ENCODE assay signal across 7 mouse cellular contexts in genomic region chr19:10869886-10870527, GRCm38 (mm10). TPM values are rescaled to one million over a fixed set of nuclear protein-coding genes. Genes with fewer than 3 reads are reported as not detected.
DNase-seq lines count a peak whose midpoint lies in the region; ATAC-seq and TF ChIP-seq lines count a peak whose summit lies in the region.

TSS of gene Tmem132a (minus strand) at chr19:10869940.

- no peaks in the 10 kb centered on the region for H3K27me3 ChIP-seq in hindbrain, embryonic 14.5 days (ENCODE audit: control insufficient read depth, insufficient read depth, low read length)
- no peaks in the 10 kb centered on the region for H3K27me3 ChIP-seq in limb, embryonic 11.5 days (ENCODE audit: control insufficient read depth, insufficient read depth, low read length)
- H3K27me3 ChIP-seq in midbrain, postnatal 0 days (ENCODE audit: insufficient read depth, low read length), result no peaks in the 10 kb centered on the region

- no peak for TF ChIP-seq CTCF in embryonic fibroblast, embryonic 13.5 days (IDR thresholded peaks at IDR 0.05; ENCODE audit: borderline replicate concordance, insufficient read depth, low read length)
- TF ChIP-seq CTCF in midbrain, postnatal 0 days (IDR thresholded peaks at IDR 0.05), result peak; percentile 19; the same call in 1 of the 2 replicates

- H3K4me3 ChIP-seq in ES-E14 (ENCODE audit: insufficient read depth in 1 of 2, low read depth in 1 of 2, low read length in 2 of 2, poor library complexity in 1 of 2, severe bottlenecking in 1 of 2), result peak within 1 kb of the TSS; percentile 82 to 84
- H3K4me3 ChIP-seq in embryonic fibroblast, embryonic 13.5 days (ENCODE audit: insufficient read depth, low read length), result peak within 1 kb of the TSS; percentile 82
- H3K4me3 ChIP-seq in hindbrain, embryonic 14.5 days (replicated peaks; ENCODE audit: low read length), result peak within 1 kb of the TSS; percentile 94
- H3K4me3 ChIP-seq in limb, embryonic 11.5 days (ENCODE audit: low read depth, low read length), result peak within 1 kb of the TSS; percentile 67
- H3K4me3 ChIP-seq in midbrain, postnatal 0 days (ENCODE audit: low read depth, low read length), result peak within 1 kb of the TSS; percentile 58

- peaks cover 22% of the 10 kb centered on the region; the same call in 1 of the 2 replicates for H3K36me3 ChIP-seq in ES-E14 (ENCODE audit: control insufficient read depth, insufficient read depth, low read length, poor library complexity, severe bottlenecking)
- peaks cover 56% of the 10 kb centered on the region for H3K36me3 ChIP-seq in hindbrain, embryonic 14.5 days (replicated peaks; ENCODE audit: control insufficient read depth, insufficient read depth)
- H3K36me3 ChIP-seq in limb, embryonic 11.5 days (ENCODE audit: control insufficient read depth, insufficient read depth, low read length), result peaks cover 24% of the 10 kb centered on the region
- peaks cover 41% of the 10 kb centered on the region for H3K36me3 ChIP-seq in midbrain, postnatal 0 days (ENCODE audit: insufficient read depth, low read length)

- peak; percentile 23 for DNase-seq in 3T3-L1 (ENCODE audit: low read depth, low spot score)
- no peak for DNase-seq in ES-E14 (ENCODE audit: low read depth, low spot score)
- no peak for DNase-seq in hindbrain, embryonic 14.5 days (ENCODE audit: low spot score)
- DNase-seq in limb, embryonic 11.5 days (ENCODE audit: low spot score), result no peak
- peak; percentile 30 for DNase-seq in midbrain, postnatal 0 days (ENCODE audit: low spot score)
- no peak for DNase-seq in spleen, postnatal 14 days (ENCODE audit: low spot score in 2 of 2)

- 1% methylated on average over 8 of the region's 8 CpGs for WGBS in hindbrain, embryonic 14.5 days
- WGBS in limb, embryonic 11.5 days, result 3% methylated on average over 8 of the region's 8 CpGs
- WGBS in midbrain, postnatal 0 days, result 3% methylated on average over 8 of the region's 8 CpGs

- H3K9ac ChIP-seq in ES-E14 (ENCODE audit: insufficient read depth, low read depth, low read length, poor library complexity, severe bottlenecking), result peak within 1 kb of the TSS; percentile 85
- peak within 1 kb of the TSS; percentile 99 for H3K9ac ChIP-seq in hindbrain, embryonic 14.5 days
- H3K9ac ChIP-seq in limb, embryonic 11.5 days (ENCODE audit: low read length), result peak within 1 kb of the TSS; percentile 96
- peak within 1 kb of the TSS; percentile 76 for H3K9ac ChIP-seq in midbrain, postnatal 0 days (replicated peaks; ENCODE audit: low read length, poor library complexity, severe bottlenecking)

- peak within 1 kb of the TSS; percentile 94 for H3K4me2 ChIP-seq in hindbrain, embryonic 14.5 days (replicated peaks)
- peak within 1 kb of the TSS; percentile 85 for H3K4me2 ChIP-seq in limb, embryonic 11.5 days (ENCODE audit: low read depth, severe bottlenecking)
- H3K4me2 ChIP-seq in midbrain, postnatal 0 days (ENCODE audit: low read depth, low read length, poor library complexity, severe bottlenecking), result peak within 1 kb of the TSS; percentile 88

- no peaks in the 10 kb centered on the region for H3K9me3 ChIP-seq in ES-E14 (ENCODE audit: control insufficient read depth, insufficient read depth, low read depth, low read length)
- no peaks in the 10 kb centered on the region for H3K9me3 ChIP-seq in hindbrain, embryonic 14.5 days (ENCODE audit: control insufficient read depth, low read length)
- H3K9me3 ChIP-seq in limb, embryonic 11.5 days (ENCODE audit: control insufficient read depth, low read length), result no peaks in the 10 kb centered on the region
- H3K9me3 ChIP-seq in midbrain, postnatal 0 days (ENCODE audit: low read length), result no peaks in the 10 kb centered on the region

- peak; percentile 32 for ATAC-seq in hindbrain, embryonic 14.5 days (ENCODE audit: low FRiP score)
- ATAC-seq in limb, embryonic 11.5 days (ENCODE audit: insufficient number of reproducible peaks, low FRiP score, low TSS enrichment, low read depth), result peak; percentile 22
- ATAC-seq in midbrain, postnatal 0 days (ENCODE audit: low FRiP score), result peak; percentile 21; the same call in 1 of the 2 replicates

- H3K4me1 ChIP-seq in ES-E14 (ENCODE audit: control insufficient read depth in 2 of 2, insufficient read depth in 2 of 2, low read length in 2 of 2, poor library complexity in 1 of 2), result peaks cover 4 to 9% of the 10 kb centered on the region in 2 experiments; a peak in 2 of 4 replicates
- peaks cover 5% of the 10 kb centered on the region; the same call in 1 of the 2 replicates for H3K4me1 ChIP-seq in embryonic fibroblast, embryonic 13.5 days (ENCODE audit: control insufficient read depth, insufficient read depth, low read length)
- peaks cover 25% of the 10 kb centered on the region for H3K4me1 ChIP-seq in hindbrain, embryonic 14.5 days (replicated peaks; ENCODE audit: control insufficient read depth, insufficient read depth, low read length)
- peaks cover 10% of the 10 kb centered on the region for H3K4me1 ChIP-seq in limb, embryonic 11.5 days (ENCODE audit: control insufficient read depth, insufficient read depth, low read length)
- H3K4me1 ChIP-seq in midbrain, postnatal 0 days (ENCODE audit: insufficient read depth, low read length), result peaks cover 9% of the 10 kb centered on the region; the same call in 1 of the 2 replicates

- in situ Hi-C loops in ES-E14 (cut with MboI; ENCODE audit: low sequenced_read_pairs in 2 of 2, unreplicated experiment in 2 of 2), result no loop called here

- no peak for TF ChIP-seq POLR2A in embryonic fibroblast, embryonic 13.5 days (IDR thresholded peaks at IDR 0.05; ENCODE audit: low read depth, low read length)

- H3K27ac ChIP-seq in ES-E14 (ENCODE audit: insufficient read depth, low read depth, low read length, poor library complexity, severe bottlenecking), result no peak within 1 kb of the TSS
- no peak within 1 kb of the TSS for H3K27ac ChIP-seq in embryonic fibroblast, embryonic 13.5 days (ENCODE audit: insufficient read depth, low read length)
- H3K27ac ChIP-seq in hindbrain, embryonic 14.5 days, result peak within 1 kb of the TSS; percentile 95
- H3K27ac ChIP-seq in limb, embryonic 11.5 days (replicated peaks; ENCODE audit: low read depth, low read length), result peak within 1 kb of the TSS; percentile 88
- H3K27ac ChIP-seq in midbrain, postnatal 0 days (ENCODE audit: low read depth, low read length), result peak within 1 kb of the TSS; percentile 88

TF ChIP-seq in ES-E14, 5 proteins besides CTCF, POLR2A, EP300 and RAD21:
- TF ChIP-seq MAFK (IDR thresholded peaks at IDR 0.05; ENCODE audit: insufficient read depth, low read depth, low read length) (no peak), HCFC1 (IDR thresholded peaks at IDR 0.05; ENCODE audit: borderline replicate concordance, insufficient read depth, low read length) (no peak), ZNF384 (IDR thresholded peaks at IDR 0.05; ENCODE audit: low read depth, low read length) (no peak), CHD2 (IDR thresholded peaks at IDR 0.05; ENCODE audit: low read depth, low read length) (no peak), ZC3H11A (IDR thresholded peaks at IDR 0.05; ENCODE audit: borderline replicate concordance, low read depth, low read length) (no peak)

RNA-seq across cellular contexts. Expression of gene Tmem132a, which starts in this region (rescaled TPM):
- 41.4 and 84.8 TPM in 2 replicates for total RNA-seq in ES-E14 (2012; rRNA removed)
- polyA plus RNA-seq in embryonic fibroblast, embryonic 13.5 days (2011; ENCODE audit: insufficient read length, low read depth, missing spikeins), result 29.6 and 37.5 TPM in 2 replicates
- polyA plus RNA-seq in hindbrain, embryonic 14.5 days (2014; fragmentation: Nextera tagmentation; extraction: Ambion mirVana), result 154 and 160 TPM in 2 replicates
- polyA plus RNA-seq in limb, embryonic 11.5 days (2014; fragmentation: Nextera tagmentation; extraction: Ambion mirVana), result 87.0 and 89.0 TPM in 2 replicates
- total RNA-seq in midbrain, postnatal 0 days (2014; rRNA removed), result 403 and 429 TPM in 2 replicates
- polyA plus RNA-seq in midbrain, postnatal 0 days (2015; fragmentation: Nextera tagmentation; extraction: Ambion mirVana), result 207 and 213 TPM in 2 replicates

Comparison
In these comparisons a context has a peak if more than half of its experiments do, and no peak if none do; other contexts are left out.
1. DNase-seq: peak in 3T3-L1 (single experiment) and midbrain, postnatal 0 days (single experiment); none in ES-E14 (single experiment), hindbrain, embryonic 14.5 days (single experiment), limb, embryonic 11.5 days (single experiment) and spleen, postnatal 14 days (0 of 2).
2. H3K27ac ChIP-seq: peak in hindbrain, embryonic 14.5 days (single experiment), limb, embryonic 11.5 days (single experiment) and midbrain, postnatal 0 days (single experiment); none in ES-E14 (single experiment) and embryonic fibroblast, embryonic 13.5 days (single experiment).
3. Peak in every context shown above with its lines, with median percentiles within 50 percentile points of each other: H3K4me3 ChIP-seq, H3K9ac ChIP-seq, ATAC-seq and H3K4me2 ChIP-seq.